Mouse (Mus musculus): ENCODE measurements around the gene Dnajb13.

DNA sequence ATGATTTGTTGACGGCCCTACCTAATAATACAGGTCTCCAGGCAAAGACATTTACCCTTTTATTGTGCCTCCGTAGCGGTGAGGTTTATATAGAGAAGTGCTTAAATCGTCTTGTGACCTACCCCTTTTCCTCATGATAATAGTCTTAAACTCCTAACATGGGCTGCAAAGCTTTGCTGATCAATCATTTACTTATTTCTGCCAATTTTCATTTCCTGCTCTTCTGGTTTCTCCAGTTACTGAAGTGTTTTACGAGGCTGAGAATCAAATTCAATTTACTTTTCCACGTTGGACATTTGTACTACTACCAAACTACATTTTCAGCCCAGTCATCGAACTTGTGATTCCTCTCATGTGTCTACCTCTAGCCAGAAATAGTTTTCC is 22.8 kb upstream of the Dnajb13 start:
- TF ChIP-seq CTCF (IDR thresholded peaks at IDR 0.05; ENCODE audit: insufficient read depth, low read length) (no peak), POLR2A (IDR thresholded peaks at IDR 0.05; ENCODE audit: borderline replicate concordance, extremely low read depth, low read depth, low read length) (no peak)

All from lung, adult 2 months (tissue).